Mouse (Mus musculus) liver, embryonic 16.5 days (tissue): ENCODE data around the gene Klrb1. TPM values are rescaled to one million over a fixed set of nuclear protein-coding genes. Genes with fewer than 3 reads are reported as not detected.
A peak's percentile ranks its signal among the peaks of the same experiment; 100 is the strongest.
"Not testable (repeated sequence)": the region's sequence is repeated elsewhere in the genome, so short reads cannot be mapped to it uniquely, and the experiment has no call there.

Experiments
- ATAC-seq: fragments of 200-750 bp; cut with Nextera tagmentation; 2 replicates; pipeline ENCODE4 v1.8.0; 2017; ENCODE audit warnings: low read depth, mild to moderate bottlenecking, moderate number of reproducible peaks, moderate library complexity
- H3K27ac ChIP-seq: fragments of 300-500 bp; sonication (generic); 2 replicates; pipeline ENCODE4 v1.5.1; 2014; ENCODE audit warnings: mild to moderate bottlenecking, low read length
- H3K27me3 ChIP-seq: fragments of 300-500 bp; sonication (generic); 2 replicates; pipeline ENCODE4 v1.6.1; 2014; ENCODE audit warnings: low read depth, low read length, mixed read lengths; ENCODE audit not compliant: control insufficient read depth, insufficient read depth
- H3K36me3 ChIP-seq: fragments of 300-500 bp; sonication (generic); 2 replicates; pipeline ENCODE4 v1.6.1; 2014; ENCODE audit warnings: mild to moderate bottlenecking; ENCODE audit not compliant: control insufficient read depth, insufficient read depth
- H3K4me1 ChIP-seq: fragments of 300-500 bp; sonication (generic); 2 replicates; pipeline ENCODE4 v1.6.1; 2014; ENCODE audit warnings: low read depth, low read length, mixed read lengths; ENCODE audit not compliant: control insufficient read depth
- H3K4me2 ChIP-seq: fragments of 300-500 bp; sonication (generic); 2 replicates; pipeline ENCODE4 v1.6.1; 2014; ENCODE audit warnings: low read depth, low read length, mixed read lengths
- H3K4me3 ChIP-seq: fragments of 300-500 bp; sonication (generic); 2 replicates; pipeline ENCODE4 v1.5.1; 2014; ENCODE audit warnings: low read depth, mild to moderate bottlenecking, low read length
- H3K9ac ChIP-seq: fragments of 300-500 bp; sonication (generic); 2 replicates; pipeline ENCODE4 v1.6.1; 2014; ENCODE audit warnings: low read depth, low read length
- H3K9me3 ChIP-seq: fragments of 300-500 bp; sonication (generic); replicated peaks from 2 replicates; pipeline ENCODE4 v1.6.1; 2016; ENCODE audit warnings: low read length; ENCODE audit not compliant: control insufficient read depth
- WGBS: fragments of 180-500 bp; shearing (Covaris S2); extraction: QIAGEN DNeasy Blood & Tissue Kit; methylation state at CpG from one replicate; pipeline ENCODE4 v1.1.7; 2014; ENCODE audit not compliant: insufficient replicate concordance; 5-methylcytosine and 5-hydroxymethylcytosine counted together
- polyA plus RNA-seq: library from polyadenylated mRNA; unstranded; fragments of >200 nt; fragmentation: Nextera tagmentation; extraction: Ambion mirVana; gene quantifications from 2 replicates; pipeline ENCODE4 v1.2.1, GENCODE M21; 2015

Klrb1 gene
- not detected in 2 replicates for polyA plus RNA-seq

DNA sequence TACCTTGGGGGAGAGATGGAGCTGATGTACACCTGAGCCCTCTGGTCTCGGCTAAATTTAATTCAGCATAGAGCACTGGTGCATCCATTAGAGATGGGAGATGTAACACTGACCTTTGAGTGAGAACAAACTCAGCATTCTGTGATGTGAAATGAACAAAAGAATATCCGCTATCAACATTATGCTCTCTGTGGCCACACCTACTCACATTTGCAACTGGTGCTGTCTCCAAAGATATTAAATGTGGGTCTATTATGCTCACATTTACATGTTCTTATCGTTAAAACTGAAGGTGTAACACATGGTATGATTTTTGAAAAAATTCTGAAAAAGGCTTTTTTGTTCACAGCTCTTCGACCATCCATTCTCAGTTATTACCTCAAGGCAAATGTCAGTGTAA, at the start of gene Klrb1:
Gene Klrb1 (minus strand): TSS at position 101 of the 400 bp plus-strand sequence.
- Histone ChIP-seq H3K27me3 (no peaks in the 10 kb centered on the region), H3K4me3 (no peak within 1 kb of the TSS), H3K9me3 (no peaks in the 10 kb centered on the region), H3K27ac (no peak within 1 kb of the TSS), H3K4me1 (no peaks in the 10 kb centered on the region), H3K36me3 (no peaks in the 10 kb centered on the region), H3K9ac (no peak within 1 kb of the TSS), H3K4me2 (no peak within 1 kb of the TSS)
- no peak for ATAC-seq
- 62% methylated on average over 4 of the region's 4 CpGs for WGBS

DNA sequence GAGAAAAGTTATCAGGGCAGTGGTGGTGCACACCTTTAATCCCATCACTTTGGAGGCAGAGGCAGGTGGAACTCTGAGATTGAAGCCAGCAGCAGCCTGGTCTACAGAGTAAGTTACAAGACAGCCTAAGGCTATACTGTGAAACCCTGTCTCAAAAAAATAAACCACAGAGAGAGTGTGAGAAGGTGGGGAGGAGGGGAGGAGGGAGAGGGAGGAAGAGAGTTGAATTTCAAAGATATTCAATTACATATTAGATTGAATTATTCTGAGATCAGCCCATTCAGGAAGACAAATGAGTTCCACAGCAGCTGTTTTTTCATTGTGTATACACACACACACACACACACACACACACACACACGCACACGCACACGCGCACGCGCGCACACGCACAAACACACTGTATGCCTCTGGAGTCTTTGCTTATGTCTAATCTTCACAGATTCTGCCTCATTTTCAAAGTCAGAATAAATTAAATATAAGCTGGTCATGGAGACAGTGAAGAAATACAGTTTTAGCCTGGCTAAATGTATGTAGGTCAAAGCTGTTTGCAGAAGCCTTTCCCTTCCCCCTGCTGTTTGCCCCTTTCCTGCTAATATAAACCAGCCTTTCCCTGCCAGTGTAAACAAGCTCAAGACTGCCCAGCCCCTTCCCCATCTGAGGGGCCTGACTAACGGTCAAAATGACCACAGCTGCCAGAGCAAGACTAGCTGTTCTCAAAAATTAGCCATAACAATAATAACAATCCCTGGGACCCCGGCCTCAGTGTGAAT, 46.8 kb upstream of the Klrb1 start:
- H3K27ac ChIP-seq: no peak overlapping the region
- no peaks in the 10 kb centered on the region for H3K36me3 ChIP-seq
- peaks cover 2% of the 10 kb centered on the region for H3K9me3 ChIP-seq
- H3K4me2 ChIP-seq: no peak overlapping the region
- ATAC-seq: peak; percentile 55; the same call in 1 of the 2 replicates
- no peak overlapping the region for H3K9ac ChIP-seq
- no peak overlapping the region for H3K4me3 ChIP-seq
- no peaks in the 10 kb centered on the region for H3K27me3 ChIP-seq
- H3K4me1 ChIP-seq: no peaks in the 10 kb centered on the region; the same call in 1 of the 2 replicates
- WGBS: 74% methylated on average over 10 of the region's 10 CpGs

DNA sequence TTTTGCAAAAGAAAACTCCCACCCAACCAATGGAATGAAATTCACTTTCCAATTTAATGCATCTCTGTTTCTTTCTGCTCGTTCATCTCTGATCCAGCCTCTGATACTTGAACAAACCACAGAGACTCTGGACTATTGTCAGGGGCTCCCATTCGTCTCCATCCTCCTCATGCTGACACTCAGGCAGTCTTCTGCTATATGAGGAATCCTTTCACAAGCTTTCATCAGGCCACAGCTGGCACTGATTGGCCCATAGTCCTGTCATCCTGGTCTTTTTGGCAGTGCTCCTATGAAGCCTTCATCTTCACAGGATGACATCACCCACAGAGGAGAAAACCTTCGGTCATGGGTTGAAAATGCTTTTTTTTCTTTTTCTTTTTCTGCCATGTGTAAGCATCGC, 45.2 kb upstream of the Klrb1 start:
- Histone ChIP-seq H3K9me3 (no peaks in the 10 kb centered on the region; the same call in 1 of the 2 replicates), H3K4me1 (peaks cover 4% of the 10 kb centered on the region), H3K4me2 (no peak overlapping the region), H3K36me3 (no peaks in the 10 kb centered on the region), H3K27me3 (no peaks in the 10 kb centered on the region), H3K4me3 (no peak overlapping the region), H3K27ac (no peak overlapping the region), H3K9ac (no peak overlapping the region)
- 58% methylated on average over 4 of the region's 4 CpGs for WGBS
- ATAC-seq: no peak

DNA sequence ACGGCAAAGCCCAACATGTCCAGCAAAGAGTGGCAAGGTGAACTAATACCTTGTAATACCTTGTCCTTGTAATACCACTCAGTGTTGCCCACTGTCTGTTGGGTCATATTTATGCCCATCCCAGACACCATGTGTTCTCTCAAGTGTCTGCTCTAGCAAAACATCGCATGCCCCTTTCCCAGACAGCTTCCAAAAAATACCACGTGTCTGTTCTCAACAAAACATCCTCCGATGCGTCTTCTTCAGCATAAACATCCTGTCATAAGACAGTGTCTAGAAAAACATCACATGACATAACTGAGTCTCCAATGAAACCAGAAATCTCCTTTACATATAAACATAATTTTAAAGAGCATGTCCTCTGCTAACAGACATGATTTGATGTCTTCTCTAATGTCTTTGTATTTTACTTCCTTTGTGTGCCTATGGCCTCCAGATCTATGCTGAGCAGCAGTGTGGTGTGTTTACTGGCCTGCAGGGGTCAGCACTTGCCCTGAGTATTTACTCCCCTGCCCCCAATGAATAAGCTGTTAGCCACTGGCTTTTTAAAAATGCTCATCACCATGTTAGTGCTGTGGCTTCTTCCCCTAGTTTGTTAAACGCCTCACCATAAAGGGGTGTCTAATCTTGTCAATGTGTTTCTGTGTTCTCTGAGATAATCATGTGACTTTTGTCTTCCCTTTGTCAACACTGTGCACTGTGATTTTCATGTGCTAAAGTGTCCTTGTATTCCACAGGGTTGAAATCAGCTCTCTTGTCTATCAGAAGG, 43.8 kb upstream of the Klrb1 start:
- not testable (repeated sequence) for H3K4me1 ChIP-seq, H3K36me3 ChIP-seq, H3K27me3 ChIP-seq, H3K4me3 ChIP-seq, H3K9me3 ChIP-seq, H3K27ac ChIP-seq, H3K9ac ChIP-seq, H3K4me2 ChIP-seq, ATAC-seq
- WGBS: 60% methylated on average over 6 of the region's 6 CpGs

DNA sequence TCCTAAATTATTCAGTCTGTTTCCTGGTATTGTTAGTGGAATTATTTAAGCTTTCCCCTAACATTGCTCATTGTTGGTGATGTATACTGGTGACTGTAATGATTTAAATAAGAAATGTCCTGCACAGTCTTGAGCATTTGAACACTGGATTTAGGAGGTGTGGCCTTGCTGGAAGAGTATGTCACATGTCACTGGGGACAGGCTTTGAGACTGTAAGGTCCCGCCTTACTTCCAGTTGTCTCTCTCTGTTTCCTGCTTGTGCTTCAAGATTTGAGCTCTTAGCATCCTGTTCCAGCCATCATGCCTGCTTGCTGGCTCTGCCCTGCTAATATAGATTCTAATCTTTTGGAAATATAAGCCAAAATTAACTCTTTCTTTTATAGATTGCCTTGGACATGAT, 42.4 kb upstream of the Klrb1 start:
- no peak overlapping the region for H3K27ac ChIP-seq
- H3K9me3 ChIP-seq: no peaks in the 10 kb centered on the region
- no peaks in the 10 kb centered on the region for H3K36me3 ChIP-seq
- no peak overlapping the region for H3K4me3 ChIP-seq
- H3K27me3 ChIP-seq: no peaks in the 10 kb centered on the region
- H3K4me2 ChIP-seq: no peak overlapping the region
- 47% methylated on average over 1 of the region's 1 CpGs for WGBS
- peaks cover 4% of the 10 kb centered on the region for H3K4me1 ChIP-seq
- no peak overlapping the region for H3K9ac ChIP-seq
- no peak for ATAC-seq

DNA sequence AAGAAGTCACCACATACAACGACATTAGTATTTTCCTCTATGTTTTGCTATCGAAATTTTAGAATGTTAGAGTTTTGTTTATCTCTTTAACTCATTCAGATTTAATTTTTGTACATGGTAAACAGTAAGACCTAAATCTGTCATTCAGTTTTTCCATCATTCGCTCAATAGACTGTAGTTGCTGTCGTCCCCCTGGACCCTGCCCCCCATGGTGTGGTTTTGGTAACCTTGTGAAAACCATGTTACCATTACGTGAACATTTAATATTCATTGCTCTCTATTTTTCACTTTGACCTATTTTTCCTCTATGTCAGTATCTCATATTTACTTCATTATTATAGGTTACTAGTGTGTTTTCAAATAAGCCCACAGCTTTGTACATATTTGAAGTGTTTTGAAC, 41.7 kb upstream of the Klrb1 start:
- Histone ChIP-seq H3K27me3 (no peaks in the 10 kb centered on the region), H3K27ac (no peak overlapping the region), H3K4me2 (peak overlapping the region; percentile 88), H3K9ac (peak overlapping the region; percentile 51), H3K4me3 (peak overlapping the region; percentile 63), H3K9me3 (no peaks in the 10 kb centered on the region), H3K36me3 (no peaks in the 10 kb centered on the region), H3K4me1 (peaks cover 4% of the 10 kb centered on the region)
- no peak for ATAC-seq
- WGBS: 17% methylated on average over 5 of the region's 5 CpGs

DNA sequence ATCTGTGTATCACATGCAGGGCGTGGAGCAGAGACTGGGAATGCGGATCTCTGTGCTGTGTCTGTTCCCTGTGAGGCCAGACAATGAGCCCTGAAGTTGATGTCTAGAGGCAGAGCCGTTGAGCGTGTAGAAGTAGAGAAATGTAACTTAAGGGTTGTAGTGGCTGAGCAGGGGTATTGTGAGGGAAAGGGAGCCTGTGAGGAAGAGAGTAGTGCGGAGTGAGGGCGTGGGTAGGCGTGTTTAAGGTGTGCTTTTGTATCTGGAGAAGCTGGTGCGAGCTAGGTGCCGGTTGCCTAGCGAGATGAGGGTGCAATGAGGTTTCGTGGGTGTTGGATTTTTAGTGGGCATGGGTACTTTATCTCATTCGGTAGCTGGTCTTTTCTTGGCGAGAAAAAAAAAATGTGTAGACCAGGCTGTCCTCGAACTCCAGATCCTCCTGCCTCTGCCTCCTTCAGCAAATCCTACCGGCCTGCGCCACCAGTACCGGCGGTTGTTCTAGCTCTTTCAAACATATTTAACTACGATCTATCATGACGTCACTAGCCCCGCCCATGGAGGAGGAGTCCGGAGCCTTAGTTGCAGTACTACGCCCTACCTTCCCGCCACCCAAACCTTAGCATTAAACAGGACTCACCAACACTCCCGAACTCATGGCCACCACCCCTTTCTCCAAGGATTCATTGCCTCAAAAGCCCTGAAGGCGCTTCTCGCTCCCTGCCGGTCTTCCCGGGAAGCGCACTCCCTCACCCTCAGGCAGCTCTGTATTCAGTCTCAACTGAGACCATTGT, 41.1 kb upstream of the Klrb1 start:
- Histone ChIP-seq H3K27ac (no peak overlapping the region), H3K9ac (peak overlapping the region; percentile 52)
- 4% methylated on average over 30 of the region's 30 CpGs for whole genome bisulfite sequencing

DNA sequence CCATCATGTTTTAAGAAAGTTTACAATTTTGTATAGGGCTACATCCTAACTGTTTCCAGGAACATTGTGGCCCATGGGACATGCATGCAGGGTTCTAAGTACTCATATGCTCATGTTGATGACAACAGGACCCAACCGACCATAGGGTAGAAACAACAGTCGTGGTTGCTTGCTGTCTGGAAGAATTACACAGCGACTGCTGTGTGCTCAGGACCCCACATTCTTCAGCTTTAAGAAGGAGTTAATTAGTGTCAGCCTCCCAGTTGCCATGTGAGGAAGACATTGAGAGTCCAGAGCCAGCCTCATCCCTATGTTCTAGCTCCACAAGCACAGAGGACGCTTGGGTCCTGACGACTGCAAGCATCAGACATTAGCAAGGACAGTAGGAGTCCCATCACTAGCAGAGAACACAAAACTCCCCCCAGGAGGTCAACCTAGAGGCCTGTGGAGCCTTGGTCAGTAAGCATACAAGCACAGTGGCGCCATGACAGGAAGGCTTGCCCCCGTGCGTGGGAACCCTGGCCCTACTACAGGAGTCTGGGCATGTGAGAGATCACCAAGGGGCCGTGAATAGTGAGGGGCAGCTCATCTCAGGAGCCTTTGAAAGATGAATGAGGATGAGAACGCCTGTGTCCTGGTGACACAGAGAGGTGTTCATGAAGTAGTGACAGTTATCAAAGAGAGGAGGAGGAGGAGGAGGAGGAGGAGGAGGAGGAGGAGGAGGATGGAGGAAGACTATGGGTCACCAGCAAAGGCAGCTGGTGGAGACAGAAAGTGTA, 40.2 kb upstream of the Klrb1 start:
- not testable (repeated sequence) for H3K9me3 ChIP-seq, H3K4me1 ChIP-seq, ATAC-seq, H3K36me3 ChIP-seq, H3K27me3 ChIP-seq, H3K9ac ChIP-seq, H3K27ac ChIP-seq
- Histone ChIP-seq H3K4me3 (peak overlapping the region; percentile 63; the same call in 1 of the 2 replicates), H3K4me2 (peak overlapping the region; percentile 88)
- 74% methylated on average over 9 of the region's 10 CpGs for WGBS

More for the DNA sequence above, 41.1 kb upstream of the Klrb1 start:
- Histone ChIP-seq H3K4me1 (peaks cover 4% of the 10 kb centered on the region), H3K4me2 (peak overlapping the region; percentile 88), H3K27me3 (no peaks in the 10 kb centered on the region), H3K9me3 (no peaks in the 10 kb centered on the region), H3K4me3 (peak overlapping the region; percentile 63), H3K36me3 (no peaks in the 10 kb centered on the region)
- ATAC-seq: peak; percentile 83
